Mouse (Mus musculus) heart, embryonic 16.5 days (tissue): ENCODE measurements around the gene Gm21974. TPM values are rescaled to one million over a fixed set of nuclear protein-coding genes. Genes with fewer than 3 reads are reported as not detected.
A peak's percentile ranks its signal among the peaks of the same experiment; 100 is the strongest.

ENCODE experiments used
- ATAC-seq: fragments of 200-750 bp; cut with Nextera tagmentation; replicated peaks from 2 replicates; pipeline ENCODE4 v1.8.0; 2017; ENCODE audit warnings: moderate number of reproducible peaks; ENCODE audit not compliant: insufficient read depth, low FRiP score; ENCODE audit errors: extremely low read depth
- H3K27ac ChIP-seq: fragments of 300-500 bp; sonication (generic); 2 replicates; pipeline ENCODE4 v1.5.1; 2014; ENCODE audit warnings: mild to moderate bottlenecking, low read length, control low read depth, moderate library complexity
- H3K27me3 ChIP-seq: fragments of 300-500 bp; sonication (generic); 2 replicates; pipeline ENCODE4 v1.6.1; 2014; ENCODE audit warnings: low read length, mixed read lengths; ENCODE audit not compliant: control insufficient read depth, insufficient read depth
- H3K36me3 ChIP-seq: fragments of 300-500 bp; sonication (generic); 2 replicates; pipeline ENCODE4 v1.6.1; 2014; ENCODE audit not compliant: control insufficient read depth, insufficient read depth
- H3K4me1 ChIP-seq: fragments of 300-500 bp; sonication (generic); 2 replicates; pipeline ENCODE4 v1.6.1; 2014; ENCODE audit warnings: low read length, mixed read lengths; ENCODE audit not compliant: control insufficient read depth, insufficient read depth
- H3K4me2 ChIP-seq: fragments of 300-500 bp; sonication (generic); 2 replicates; pipeline ENCODE4 v1.6.1; 2014; ENCODE audit warnings: low read depth, mild to moderate bottlenecking, control low read depth, low read length
- H3K4me3 ChIP-seq: fragments of 300-500 bp; sonication (generic); 2 replicates; pipeline ENCODE4 v1.5.1; 2014; ENCODE audit warnings: mild to moderate bottlenecking, control low read depth, low read length
- H3K9ac ChIP-seq: fragments of 300-500 bp; sonication (generic); 2 replicates; pipeline ENCODE4 v1.6.1; 2014; ENCODE audit warnings: low read length, control low read depth
- H3K9me3 ChIP-seq: fragments of 300-500 bp; sonication (generic); replicated peaks from 2 replicates; pipeline ENCODE4 v1.6.1; 2016; ENCODE audit warnings: low read length; ENCODE audit not compliant: control insufficient read depth
- WGBS: fragments of 180-500 bp; shearing (Covaris S2); extraction: QIAGEN DNeasy Blood & Tissue Kit; methylation state at CpG from one replicate; pipeline ENCODE4 v1.1.7; 2014; 5-methylcytosine and 5-hydroxymethylcytosine counted together
- polyA plus RNA-seq: library from polyadenylated mRNA; unstranded; fragments of >200 nt; fragmentation: Nextera tagmentation; extraction: Ambion mirVana; gene quantifications from 2 replicates; pipeline ENCODE4 v1.2.1, GENCODE M21; 2015

The Gm21974 gene
- polyA plus RNA-seq, 1 experiment from 2014 or later = not detected

- H3K27me3 ChIP-seq = peaks cover 12% of the 10 kb centered on the region
- H3K4me2 ChIP-seq = peak overlapping the region; percentile 5; the same call in 1 of the 2 replicates
- peak overlapping the region; percentile 32 for H3K27ac ChIP-seq
- no peaks in the 10 kb centered on the region for H3K9me3 ChIP-seq
- no peaks in the 10 kb centered on the region; the same call in 1 of the 2 replicates for H3K36me3 ChIP-seq
- H3K4me1 ChIP-seq = peaks cover 13% of the 10 kb centered on the region; the same call in 1 of the 2 replicates
- ATAC-seq = no peak; the same call in 1 of the 2 replicates
- peak overlapping the region; percentile 30; the same call in 1 of the 2 replicates for H3K9ac ChIP-seq
- no peak overlapping the region for H3K4me3 ChIP-seq
- 36% methylated on average over 13 of the region's 13 CpGs for WGBS
These were observed 36.3 kb upstream of the Gm21974 start for GRCm38 (mm10) chr7:127931351-127932135.

- Histone ChIP-seq H3K27ac (no peak overlapping the region), H3K36me3 (no peaks in the 10 kb centered on the region; the same call in 1 of the 2 replicates), H3K4me3 (no peak overlapping the region), H3K9me3 (no peaks in the 10 kb centered on the region), H3K4me2 (no peak overlapping the region), H3K4me1 (peaks cover 7% of the 10 kb centered on the region; the same call in 1 of the 2 replicates), H3K9ac (no peak overlapping the region), H3K27me3 (peaks cover 12% of the 10 kb centered on the region)
- whole genome bisulfite sequencing = 78% methylated on average over 5 of the region's 5 CpGs
- no peak for ATAC-seq
These were observed 35.4 kb upstream of the Gm21974 start for GRCm38 (mm10) chr7:127930636-127931035.

GRCm38 (mm10) chr7:127929923-127930322 lies 34.7 kb upstream of the Gm21974 start, which contains the start of gene Prss8:
Prss8 (minus strand) TSS chr7:127930104.
- no peak for ATAC-seq
- peak within 1 kb of the TSS; percentile 61 for H3K9ac ChIP-seq
- peaks cover 7% of the 10 kb centered on the region; the same call in 1 of the 2 replicates for H3K4me1 ChIP-seq
- no peak within 1 kb of the TSS for H3K27ac ChIP-seq
- 16% methylated on average over 6 of the region's 6 CpGs for WGBS
- peak within 1 kb of the TSS; percentile 36 for H3K4me3 ChIP-seq
- H3K27me3 ChIP-seq = peaks cover 12% of the 10 kb centered on the region
- peaks cover 1% of the 10 kb centered on the region; the same call in 1 of the 2 replicates for H3K36me3 ChIP-seq
- H3K4me2 ChIP-seq = peak within 1 kb of the TSS; percentile 55
- H3K9me3 ChIP-seq = no peaks in the 10 kb centered on the region

GRCm38 (mm10) chr7:127928596-127928995 lies 33.3 kb upstream of the Gm21974 start:
- Histone ChIP-seq H3K4me1 (peaks cover 7% of the 10 kb centered on the region; the same call in 1 of the 2 replicates), H3K4me3 (no peak overlapping the region; the same call in 1 of the 2 replicates), H3K27me3 (peaks cover 12% of the 10 kb centered on the region), H3K9ac (no peak overlapping the region), H3K4me2 (peak overlapping the region; percentile 55; the same call in 1 of the 2 replicates), H3K36me3 (peaks cover 6% of the 10 kb centered on the region; the same call in 1 of the 2 replicates), H3K27ac (no peak overlapping the region), H3K9me3 (no peaks in the 10 kb centered on the region)
- ATAC-seq = no peak
- WGBS = 46% methylated on average over 5 of the region's 5 CpGs

DNA sequence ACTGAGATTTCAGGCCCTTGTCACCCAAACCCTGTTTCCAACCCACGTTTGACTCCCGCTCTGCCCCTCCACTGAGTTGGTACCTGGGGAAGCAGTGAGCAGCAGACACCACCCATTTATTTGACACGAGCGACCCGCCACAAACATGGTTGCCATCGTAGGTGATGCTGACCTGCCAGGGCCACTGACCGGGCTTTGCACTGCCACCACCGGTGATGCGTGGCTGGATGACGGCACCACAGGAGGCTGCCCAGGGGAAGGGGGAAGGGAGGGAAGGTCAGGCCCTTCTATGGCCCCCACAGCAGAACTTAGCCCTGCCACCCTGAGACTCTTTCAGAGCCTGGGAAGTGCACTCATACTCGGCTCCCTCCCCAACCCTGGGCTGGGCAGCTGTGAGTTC lies 32.5 kb upstream of the Gm21974 start:
- Histone ChIP-seq H3K27ac (no peak overlapping the region), H3K4me1 (peaks cover 7% of the 10 kb centered on the region; the same call in 1 of the 2 replicates), H3K36me3 (peaks cover 6% of the 10 kb centered on the region; the same call in 1 of the 2 replicates), H3K27me3 (peaks cover 12% of the 10 kb centered on the region), H3K9me3 (no peaks in the 10 kb centered on the region), H3K4me3 (no peak overlapping the region), H3K4me2 (no peak overlapping the region; the same call in 1 of the 2 replicates), H3K9ac (no peak overlapping the region)
- WGBS = 86% methylated on average over 11 of the region's 11 CpGs
- no peak for ATAC-seq

- Histone ChIP-seq H3K4me3 (no peak overlapping the region), H3K36me3 (peaks cover 6% of the 10 kb centered on the region; the same call in 1 of the 2 replicates), H3K27me3 (peaks cover 12% of the 10 kb centered on the region), H3K27ac (no peak overlapping the region), H3K9me3 (no peaks in the 10 kb centered on the region), H3K4me1 (peaks cover 7% of the 10 kb centered on the region; the same call in 1 of the 2 replicates), H3K4me2 (no peak overlapping the region), H3K9ac (no peak overlapping the region)
- no peak for ATAC-seq
- whole genome bisulfite sequencing = 82% methylated on average over 11 of the region's 11 CpGs
These were observed 31.6 kb upstream of the Gm21974 start for GRCm38 (mm10) chr7:127926846-127927245.

DNA sequence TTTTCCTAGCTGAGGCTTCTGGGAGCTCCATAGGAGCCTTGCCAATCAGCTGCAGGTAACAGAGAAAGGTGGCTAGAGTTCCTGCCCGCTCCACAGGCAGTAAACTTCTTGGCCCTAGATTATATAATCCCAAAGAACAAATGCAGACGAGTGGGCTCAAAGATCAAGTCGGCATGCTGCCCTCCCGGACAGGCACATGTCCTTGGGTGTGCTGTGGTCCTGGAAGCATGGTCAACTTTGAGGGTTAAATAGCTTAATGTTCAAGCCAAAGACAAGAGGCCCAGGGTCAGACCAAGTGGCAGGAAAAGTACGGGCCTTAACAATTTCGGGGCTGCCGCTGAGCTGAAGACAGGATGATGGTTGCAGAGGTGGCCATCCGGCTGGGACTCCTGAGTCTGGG lies 30.8 kb upstream of the Gm21974 start:
- WGBS = 90% methylated on average over 8 of the region's 8 CpGs
- Histone ChIP-seq H3K4me3 (no peak overlapping the region), H3K27ac (no peak overlapping the region), H3K36me3 (peaks cover 6% of the 10 kb centered on the region; the same call in 1 of the 2 replicates), H3K9ac (no peak overlapping the region), H3K4me1 (peaks cover 3% of the 10 kb centered on the region; the same call in 1 of the 2 replicates), H3K27me3 (peaks cover 12% of the 10 kb centered on the region), H3K9me3 (no peaks in the 10 kb centered on the region), H3K4me2 (no peak overlapping the region)
- no peak for ATAC-seq

GRCm38 (mm10) chr7:127925252-127925651 lies 30.0 kb upstream of the Gm21974 start:
- no peaks in the 10 kb centered on the region for H3K9me3 ChIP-seq
- H3K36me3 ChIP-seq = peaks cover 6% of the 10 kb centered on the region; the same call in 1 of the 2 replicates
- ATAC-seq = no peak
- H3K4me2 ChIP-seq = no peak overlapping the region
- peaks cover 3% of the 10 kb centered on the region; the same call in 1 of the 2 replicates for H3K4me1 ChIP-seq
- H3K4me3 ChIP-seq = no peak overlapping the region
- WGBS = 67% methylated on average over 5 of the region's 5 CpGs
- H3K27ac ChIP-seq = no peak overlapping the region
- peaks cover 12% of the 10 kb centered on the region for H3K27me3 ChIP-seq
- H3K9ac ChIP-seq = no peak overlapping the region

DNA sequence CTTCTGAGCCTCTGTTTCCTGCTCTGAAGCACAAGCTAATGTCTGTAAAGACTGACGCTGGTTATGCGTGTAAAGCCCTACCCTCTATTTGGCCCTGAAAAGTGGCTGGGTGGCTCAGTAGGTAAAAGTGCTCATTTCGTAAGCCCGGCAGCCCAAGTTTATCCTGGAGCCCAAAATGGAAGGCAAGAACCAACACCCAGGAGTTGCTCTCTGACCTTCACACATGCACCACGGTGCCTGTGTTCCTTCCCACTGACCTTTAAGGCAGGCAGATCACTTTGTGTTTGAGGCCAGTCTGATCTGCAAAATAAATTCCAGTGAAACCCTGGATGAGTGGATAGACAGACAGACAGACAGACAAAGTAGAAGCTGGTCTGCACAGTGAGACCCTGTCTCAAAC lies 28.5 kb upstream of the Gm21974 start:
- Histone ChIP-seq H3K27ac (no peak overlapping the region), H3K27me3 (peaks cover 6% of the 10 kb centered on the region), H3K9me3 (no peaks in the 10 kb centered on the region), H3K4me3 (no peak overlapping the region), H3K9ac (no peak overlapping the region), H3K36me3 (peaks cover 6% of the 10 kb centered on the region; the same call in 1 of the 2 replicates), H3K4me2 (no peak overlapping the region), H3K4me1 (no peaks in the 10 kb centered on the region)
- WGBS = 79% methylated on average over 5 of the region's 5 CpGs
- ATAC-seq = no peak
